17 mouse cellular contexts compared by ENCODE assay signal in genomic region chr15:12425049-12425627, GRCm38 (mm10).
A peak's percentile ranks its signal among the peaks of the same experiment; 100 is the strongest.
DNase-seq lines count a peak whose midpoint lies in the region; ATAC-seq and TF ChIP-seq lines count a peak whose summit lies in the region.
"Had no signal": no experiment of that assay in that cellular context is flagged by ENCODE, and none has a peak within 500 bp of the region (broad histone marks: within the 10 kb centered on the region; RNA-seq: fewer than 3 reads in every experiment).

No protein-coding gene starts in this region.

- 0 out of 2 replicates have a peak, but pooled peaks have one; percentile 18 for ATAC-seq in kidney, embryonic 14.5 days (ENCODE audit: low FRiP score, low TSS enrichment)
- peak; percentile 98 for ATAC-seq in Patski
- ATAC-seq in megakaryocyte-erythroid progenitor cell, adult 5-6 weeks (replicated peaks; ENCODE audit: low FRiP score, low TSS enrichment, poor library complexity, severe bottlenecking) = peak; percentile 50; the same call in 1 of the 2 replicates
- ATAC-seq in liver, postnatal 0 days = no peak
- ATAC-seq: forebrain, embryonic 16.5 days had no signal

- no peak overlapping the region for H3K4me3 ChIP-seq in kidney, embryonic 14.5 days (ENCODE audit: low read length)
- H3K4me3 ChIP-seq in liver, postnatal 0 days (ENCODE audit: low read depth, low read length) = no peak overlapping the region
- H3K4me3 ChIP-seq: embryonic facial prominence, embryonic 13.5 days; limb, embryonic 15.5 days; megakaryocyte, embryonic 14.5 days had no signal

- no peaks in the 10 kb centered on the region for H3K27me3 ChIP-seq in kidney, embryonic 14.5 days (ENCODE audit: control insufficient read depth, insufficient read depth, low read length)
- H3K27me3 ChIP-seq in Patski = no peaks in the 10 kb centered on the region
- H3K27me3 ChIP-seq in liver, postnatal 0 days (ENCODE audit: insufficient read depth, low read length) = no peaks in the 10 kb centered on the region
- H3K27me3 ChIP-seq: embryonic facial prominence, embryonic 13.5 days; limb, embryonic 15.5 days had no signal

- no peak overlapping the region for H3K27ac ChIP-seq in kidney, embryonic 14.5 days (ENCODE audit: low read depth, low read length)
- H3K27ac ChIP-seq in liver, postnatal 0 days (ENCODE audit: low read depth) = no peak overlapping the region
- H3K27ac ChIP-seq: embryonic facial prominence, embryonic 13.5 days; kidney, postnatal 0 days; limb, embryonic 15.5 days had no signal

- no peaks in the 10 kb centered on the region for H3K36me3 ChIP-seq in kidney, embryonic 14.5 days (ENCODE audit: control insufficient read depth, insufficient read depth, low read length)
- no peaks in the 10 kb centered on the region for H3K36me3 ChIP-seq in liver, postnatal 0 days (replicated peaks; ENCODE audit: insufficient read depth, low read length)
- H3K36me3 ChIP-seq: embryonic facial prominence, embryonic 13.5 days; limb, embryonic 15.5 days had no signal

- H3K9ac ChIP-seq in kidney, embryonic 14.5 days (ENCODE audit: low read depth, low read length) = no peak overlapping the region
- H3K9ac ChIP-seq in liver, postnatal 0 days (replicated peaks) = no peak overlapping the region
- H3K9ac ChIP-seq: embryonic facial prominence, embryonic 13.5 days; limb, embryonic 15.5 days had no signal

- in situ Hi-C loops in Patski (cut with MboI; ENCODE audit: low pct_unique_long_range_greater_than_20kb) = no loop called here

- H3K4me2 ChIP-seq in kidney, embryonic 14.5 days (replicated peaks; ENCODE audit: low read depth, low read length) = no peak overlapping the region
- H3K4me2 ChIP-seq in liver, postnatal 0 days (ENCODE audit: low read depth, low read length) = no peak overlapping the region
- H3K4me2 ChIP-seq: embryonic facial prominence, embryonic 13.5 days; limb, embryonic 15.5 days had no signal

- no peak for TF ChIP-seq EP300 in liver, postnatal 0 days (IDR thresholded peaks at IDR 0.05; ENCODE audit: low read depth)

- no peak for TF ChIP-seq CTCF in Patski (IDR thresholded peaks at IDR 0.05)
- no peak for TF ChIP-seq CTCF in liver, postnatal 0 days (IDR thresholded peaks at IDR 0.05; ENCODE audit: low read depth)

- no peak for DNase-seq in kidney, postnatal 36 days
- DNase-seq in 416B (ENCODE audit: low read depth) = peak; percentile 73
- DNase-seq in Patski (ENCODE audit: low read depth, low spot score) = no peak
- no peak for DNase-seq in liver, postnatal 0 days
- DNase-seq in spleen, postnatal 4 days (ENCODE audit: low spot score in 2 of 2) = no peak
- DNase-seq: adrenal gland, postnatal 10 days; cerebellum, adult 2 months; heart, postnatal 4 days; lung, postnatal 14 days; retina, postnatal 1 day had no signal

- H3K9me3 ChIP-seq in kidney, embryonic 14.5 days (ENCODE audit: control insufficient read depth, low read length) = no peaks in the 10 kb centered on the region
- H3K9me3 ChIP-seq in liver, postnatal 0 days (ENCODE audit: low read length) = no peaks in the 10 kb centered on the region
- H3K9me3 ChIP-seq: embryonic facial prominence, embryonic 13.5 days; limb, embryonic 15.5 days; megakaryocyte, embryonic 14.5 days had no signal

- H3K4me1 ChIP-seq in kidney, embryonic 14.5 days (ENCODE audit: control insufficient read depth, insufficient read depth, low read length) = peaks cover 9% of the 10 kb centered on the region; the same call in 1 of the 2 replicates
- H3K4me1 ChIP-seq in liver, postnatal 0 days (ENCODE audit: insufficient read depth) = no peaks in the 10 kb centered on the region; the same call in 1 of the 2 replicates

- POLR2A ChIA-PET in Patski (lab: Charles Lee) = interaction anchor here (0.6 to 1.2 kb wide), 2 partner anchors 12 to 120 kb away, joined by 3 to 7 read pairs; no protein-coding TSS in a partner anchor

- CTCF ChIA-PET in Patski (lab: Charles Lee) = interaction anchor here (2.0 kb wide), 1 partner anchor 63 kb away, joined by 5 read pairs; no protein-coding TSS in a partner anchor

- 42% methylated on average over 13 of the region's 13 CpGs for WGBS in kidney, embryonic 14.5 days
- WGBS in liver, postnatal 0 days (ENCODE audit: insufficient replicate concordance) = 46% methylated on average over 13 of the region's 13 CpGs
